Mouse (Mus musculus) left cerebral cortex, adult 6 months (tissue): ENCODE measurements around the gene Tnpo1. TPM values are rescaled to one million over a fixed set of nuclear protein-coding genes. Genes with fewer than 3 reads are reported as not detected.

ENCODE experiments used
- long read RNA-seq, 2 experiments: library from polyadenylated mRNA; unstranded; transcript quantifications; one replicate each; pipeline ENCODE4 v2.0.0; 2019 to 2020
- polyA plus RNA-seq: library from polyadenylated mRNA; unstranded; fragments of <200 nt; fragmentation: Nextera tagmentation; gene quantifications from 2 replicates; pipeline ENCODE4 v1.2.3, GENCODE M21; 2021

Gene Tnpo1
- polyA plus RNA-seq = 5.2 and 8.1 TPM in 2 replicates
- long read RNA-seq, experiment 1, full-length matches to known transcripts = 4 of 38 reads
- long read RNA-seq, experiment 1, partial matches to known transcripts = 6 of 38 reads
- long read RNA-seq, experiment 1, other reads (novel, unspliced or antisense) = 28 of 38 reads
- long read RNA-seq, experiment 2, partial matches to known transcripts = 0 of 13 reads
- long read RNA-seq, experiment 2, other reads (novel, unspliced or antisense) = 13 of 13 reads

DNA sequence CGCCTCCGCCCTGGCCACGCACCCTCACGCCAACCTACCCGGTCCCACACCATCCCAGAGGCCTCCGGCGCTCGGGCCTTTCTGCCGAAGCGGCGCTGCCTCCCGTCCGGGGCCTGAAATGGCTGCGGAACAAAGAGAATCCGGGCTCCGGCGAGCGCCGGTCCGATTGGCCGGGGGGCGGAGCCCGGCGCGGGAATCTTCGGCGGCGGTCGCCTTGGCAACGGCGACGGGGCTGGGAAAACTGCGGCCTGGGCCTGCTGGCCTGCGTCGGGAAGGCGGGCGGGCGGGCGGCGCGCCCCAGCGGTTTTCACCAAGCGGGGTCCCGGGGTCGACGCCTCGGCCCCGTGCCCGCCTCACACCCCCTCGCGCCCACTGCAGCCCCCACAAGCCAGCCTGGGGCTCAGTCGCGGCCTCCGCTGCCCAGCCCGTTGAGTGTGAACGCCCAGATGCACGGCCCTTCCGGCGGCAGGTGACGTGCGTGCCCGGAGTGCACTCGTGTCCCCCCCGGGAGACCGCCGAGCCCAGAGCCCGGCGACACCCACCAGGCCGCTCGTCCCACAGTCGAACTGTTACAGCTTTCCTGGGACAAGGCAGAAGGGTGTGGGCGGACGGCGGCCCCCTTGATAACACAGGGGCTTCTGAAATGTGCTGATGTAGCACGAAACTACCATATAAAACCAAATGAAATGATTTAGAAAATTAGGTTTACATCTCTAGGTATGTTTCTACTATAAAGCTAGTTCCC, at the start of gene Tnpo1:
Gene Tnpo1, minus strand, starts transcription at position 172 of the 745 bp plus-strand sequence.

DNA sequence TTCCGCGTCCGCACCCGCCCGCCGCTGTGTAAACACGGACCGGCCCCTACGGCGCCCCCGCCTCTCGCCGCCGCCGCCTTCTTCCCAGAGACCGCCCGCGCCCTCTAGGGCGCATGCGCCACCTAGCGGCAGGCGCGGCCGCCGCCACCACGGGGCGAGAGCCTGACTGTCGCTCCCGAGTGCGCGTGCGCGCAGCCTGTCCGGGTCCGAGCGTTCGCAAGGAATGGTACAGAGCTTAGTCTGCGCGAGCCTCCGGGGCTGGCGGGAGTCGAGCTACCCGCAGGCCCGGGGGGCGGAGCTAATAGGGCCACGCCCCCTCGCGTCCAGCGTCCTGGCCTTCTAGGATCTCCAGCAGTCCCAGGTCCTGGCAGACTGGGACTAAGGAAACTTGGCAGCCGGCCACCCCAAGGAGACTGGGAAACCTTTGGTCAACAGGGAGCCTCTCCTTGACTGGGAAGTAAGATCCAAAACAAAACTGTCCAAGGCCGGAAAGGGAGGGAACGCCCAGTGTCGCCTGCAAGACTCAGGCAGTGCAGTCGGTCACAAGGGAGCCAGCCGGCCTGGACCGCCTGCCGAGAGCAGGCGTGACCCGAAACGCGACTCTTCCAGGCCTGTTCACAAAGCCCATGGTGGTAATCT, 110.9 kb downstream of the Tnpo1 start, which contains the start of gene Fcho2:
Gene Fcho2, minus strand, starts transcription at position 303 of the 639 bp plus-strand sequence.

Other genes starting within 250 kb of the Tnpo1 start
- gene Tmem171, start 231.6 kb downstream of the Tnpo1 start, polyA plus RNA-seq = 0.38 TPM in 1 of 2 replicates, not detected in the other
- gene Fcho2, start 110.9 kb downstream of the Tnpo1 start, polyA plus RNA-seq = 9.0 and 12.8 TPM in 2 replicates
- not detected in 2 replicates for gene 1700024P04Rik, start 58.2 kb upstream of the Tnpo1 start, polyA plus RNA-seq